Mouse (Mus musculus): ENCODE measurements around the gene Smok2b. TPM values are rescaled to one million over a fixed set of nuclear protein-coding genes. Genes with fewer than 3 reads are reported as not detected.
"Not testable (repeated sequence)": the region's sequence is repeated elsewhere in the genome, so short reads cannot be mapped to it uniquely, and the experiment has no call there.

Smok2b gene
- polyA plus RNA-seq (2012; rRNA removed), result not detected in 2 replicates
- not detected in 2 replicates for polyA plus RNA-seq (2014; fragmentation: Nextera tagmentation; extraction: Ambion mirVana)

- DNase-seq (ENCODE audit: low spot score); H3K27ac ChIP-seq (replicated peaks; ENCODE audit: low read depth, low read length); H3K4me1 ChIP-seq (ENCODE audit: control insufficient read depth, insufficient read depth, low read length); H3K27me3 ChIP-seq (ENCODE audit: control insufficient read depth, insufficient read depth, low read length); H3K9ac ChIP-seq (ENCODE audit: low read depth, low read length, severe bottlenecking); H3K36me3 ChIP-seq (ENCODE audit: control insufficient read depth, insufficient read depth, low read length); H3K4me2 ChIP-seq (replicated peaks; ENCODE audit: low read depth, low read length, severe bottlenecking); ATAC-seq (ENCODE audit: low FRiP score, low read depth); H3K4me3 ChIP-seq (replicated peaks; ENCODE audit: low read length): not testable (repeated sequence)
- WGBS, result 79% methylated on average over 2 of the region's 2 CpGs
- H3K9me3 ChIP-seq (ENCODE audit: control insufficient read depth, low read length), result peaks cover 57% of the 10 kb centered on the region
Measured at GRCm38 (mm10) chr17:13229957-13230356, at the start of gene Smok2b. Gene Smok2b, plus strand, starts transcription at chr17:13230257.

GRCm38 (mm10) chr17:13180491-13180890 lies 49.6 kb upstream of the Smok2b start:
- peaks cover 13% of the 10 kb centered on the region; the same call in 1 of the 2 replicates for H3K9me3 ChIP-seq (ENCODE audit: control insufficient read depth, low read length)
- not testable (repeated sequence) for ATAC-seq (ENCODE audit: low FRiP score, low read depth); DNase-seq (ENCODE audit: low spot score); H3K4me3 ChIP-seq (replicated peaks; ENCODE audit: low read length); H3K36me3 ChIP-seq (ENCODE audit: control insufficient read depth, insufficient read depth, low read length); H3K27ac ChIP-seq (replicated peaks; ENCODE audit: low read depth, low read length); H3K27me3 ChIP-seq (ENCODE audit: control insufficient read depth, insufficient read depth, low read length); H3K4me1 ChIP-seq (ENCODE audit: control insufficient read depth, insufficient read depth, low read length); H3K9ac ChIP-seq (ENCODE audit: low read depth, low read length, severe bottlenecking); H3K4me2 ChIP-seq (replicated peaks; ENCODE audit: low read depth, low read length, severe bottlenecking)
- WGBS, result 88% methylated on average over 5 of the region's 5 CpGs

GRCm38 (mm10) chr17:13182712-13183111 lies 47.3 kb upstream of the Smok2b start:
- H3K9me3 ChIP-seq (ENCODE audit: control insufficient read depth, low read length), result peaks cover 16% of the 10 kb centered on the region; the same call in 1 of the 2 replicates
- WGBS, result 63% methylated on average over 2 of the region's 4 CpGs
- not testable (repeated sequence) for ATAC-seq (ENCODE audit: low FRiP score, low read depth); H3K27me3 ChIP-seq (ENCODE audit: control insufficient read depth, insufficient read depth, low read length); H3K4me1 ChIP-seq (ENCODE audit: control insufficient read depth, insufficient read depth, low read length); H3K27ac ChIP-seq (replicated peaks; ENCODE audit: low read depth, low read length); H3K4me2 ChIP-seq (replicated peaks; ENCODE audit: low read depth, low read length, severe bottlenecking); H3K4me3 ChIP-seq (replicated peaks; ENCODE audit: low read length); H3K9ac ChIP-seq (ENCODE audit: low read depth, low read length, severe bottlenecking); DNase-seq (ENCODE audit: low spot score); H3K36me3 ChIP-seq (ENCODE audit: control insufficient read depth, insufficient read depth, low read length)

- WGBS, result 91% methylated on average over 4 of the region's 5 CpGs
- H3K4me1 ChIP-seq (ENCODE audit: control insufficient read depth, insufficient read depth, low read length); H3K36me3 ChIP-seq (ENCODE audit: control insufficient read depth, insufficient read depth, low read length); ATAC-seq (ENCODE audit: low FRiP score, low read depth); H3K4me3 ChIP-seq (replicated peaks; ENCODE audit: low read length); H3K4me2 ChIP-seq (replicated peaks; ENCODE audit: low read depth, low read length, severe bottlenecking); DNase-seq (ENCODE audit: low spot score); H3K27ac ChIP-seq (replicated peaks; ENCODE audit: low read depth, low read length); H3K9ac ChIP-seq (ENCODE audit: low read depth, low read length, severe bottlenecking); H3K27me3 ChIP-seq (ENCODE audit: control insufficient read depth, insufficient read depth, low read length): not testable (repeated sequence)
- peaks cover 18% of the 10 kb centered on the region; the same call in 1 of the 2 replicates for H3K9me3 ChIP-seq (ENCODE audit: control insufficient read depth, low read length)
Measured at GRCm38 (mm10) chr17:13184514-13184913, 45.5 kb upstream of the Smok2b start.

- H3K27ac ChIP-seq (replicated peaks; ENCODE audit: low read depth, low read length); ATAC-seq (ENCODE audit: low FRiP score, low read depth); H3K9ac ChIP-seq (ENCODE audit: low read depth, low read length, severe bottlenecking); H3K27me3 ChIP-seq (ENCODE audit: control insufficient read depth, insufficient read depth, low read length); H3K4me1 ChIP-seq (ENCODE audit: control insufficient read depth, insufficient read depth, low read length); H3K4me3 ChIP-seq (replicated peaks; ENCODE audit: low read length); H3K36me3 ChIP-seq (ENCODE audit: control insufficient read depth, insufficient read depth, low read length); H3K4me2 ChIP-seq (replicated peaks; ENCODE audit: low read depth, low read length, severe bottlenecking); DNase-seq (ENCODE audit: low spot score): not testable (repeated sequence)
- peaks cover 15% of the 10 kb centered on the region; the same call in 1 of the 2 replicates for H3K9me3 ChIP-seq (ENCODE audit: control insufficient read depth, low read length)
- WGBS, result 83% methylated on average over 6 of the region's 6 CpGs
Measured at GRCm38 (mm10) chr17:13186541-13186940, 43.5 kb upstream of the Smok2b start.

GRCm38 (mm10) chr17:13187621-13188020 lies 42.4 kb upstream of the Smok2b start:
- not testable (repeated sequence) for ATAC-seq (ENCODE audit: low FRiP score, low read depth); DNase-seq (ENCODE audit: low spot score)
- 63% methylated on average over 5 of the region's 6 CpGs for WGBS

GRCm38 (mm10) chr17:13188846-13189245 lies 41.2 kb upstream of the Smok2b start:
- not testable (repeated sequence) for ATAC-seq (ENCODE audit: low FRiP score, low read depth); H3K4me2 ChIP-seq (replicated peaks; ENCODE audit: low read depth, low read length, severe bottlenecking); H3K27me3 ChIP-seq (ENCODE audit: control insufficient read depth, insufficient read depth, low read length); H3K9ac ChIP-seq (ENCODE audit: low read depth, low read length, severe bottlenecking); H3K4me1 ChIP-seq (ENCODE audit: control insufficient read depth, insufficient read depth, low read length); DNase-seq (ENCODE audit: low spot score); H3K9me3 ChIP-seq (ENCODE audit: control insufficient read depth, low read length); H3K36me3 ChIP-seq (ENCODE audit: control insufficient read depth, insufficient read depth, low read length); H3K4me3 ChIP-seq (replicated peaks; ENCODE audit: low read length); H3K27ac ChIP-seq (replicated peaks; ENCODE audit: low read depth, low read length)
- WGBS, result 91% methylated on average over 2 of the region's 2 CpGs

More at GRCm38 (mm10) chr17:13187621-13188020, 42.4 kb upstream of the Smok2b start:
- H3K4me3 ChIP-seq (replicated peaks; ENCODE audit: low read length); H3K36me3 ChIP-seq (ENCODE audit: control insufficient read depth, insufficient read depth, low read length); H3K9me3 ChIP-seq (ENCODE audit: control insufficient read depth, low read length); H3K9ac ChIP-seq (ENCODE audit: low read depth, low read length, severe bottlenecking); H3K4me1 ChIP-seq (ENCODE audit: control insufficient read depth, insufficient read depth, low read length); H3K27me3 ChIP-seq (ENCODE audit: control insufficient read depth, insufficient read depth, low read length); H3K4me2 ChIP-seq (replicated peaks; ENCODE audit: low read depth, low read length, severe bottlenecking); H3K27ac ChIP-seq (replicated peaks; ENCODE audit: low read depth, low read length): not testable (repeated sequence)

GRCm38 (mm10) chr17:13190836-13191583 lies 39.0 kb upstream of the Smok2b start:
- WGBS, result 87% methylated on average over 10 of the region's 10 CpGs
- not testable (repeated sequence) for ATAC-seq (ENCODE audit: low FRiP score, low read depth); H3K27me3 ChIP-seq (ENCODE audit: control insufficient read depth, insufficient read depth, low read length); H3K9ac ChIP-seq (ENCODE audit: low read depth, low read length, severe bottlenecking); H3K4me1 ChIP-seq (ENCODE audit: control insufficient read depth, insufficient read depth, low read length); H3K4me2 ChIP-seq (replicated peaks; ENCODE audit: low read depth, low read length, severe bottlenecking); H3K36me3 ChIP-seq (ENCODE audit: control insufficient read depth, insufficient read depth, low read length); H3K9me3 ChIP-seq (ENCODE audit: control insufficient read depth, low read length); H3K4me3 ChIP-seq (replicated peaks; ENCODE audit: low read length); DNase-seq (ENCODE audit: low spot score); H3K27ac ChIP-seq (replicated peaks; ENCODE audit: low read depth, low read length)

Measured in limb, embryonic 14.5 days (tissue).